Mouse (Mus musculus) testis, postnatal 14 days (tissue): ENCODE data around the gene Abcb10.
A peak's percentile ranks its signal among the peaks of the same experiment; 100 is the strongest.
"Not testable (repeated sequence)": the region's sequence is repeated elsewhere in the genome, so short reads cannot be mapped to it uniquely, and the experiment has no call there.

Experiments used
- DNase-seq: peaks from one replicate; pipeline ENCODE4 v3.0.0; 2021; ENCODE audit warnings: low spot score

Abcb10 gene

GRCm38 (mm10) chr8:123981674-123982073 is 1.2 kb downstream of the Abcb10 start:
- DNase-seq: peak; percentile 21

GRCm38 (mm10) chr8:123980239-123980638 is 2.7 kb downstream of the Abcb10 start:
- no peak for DNase-seq

DNA sequence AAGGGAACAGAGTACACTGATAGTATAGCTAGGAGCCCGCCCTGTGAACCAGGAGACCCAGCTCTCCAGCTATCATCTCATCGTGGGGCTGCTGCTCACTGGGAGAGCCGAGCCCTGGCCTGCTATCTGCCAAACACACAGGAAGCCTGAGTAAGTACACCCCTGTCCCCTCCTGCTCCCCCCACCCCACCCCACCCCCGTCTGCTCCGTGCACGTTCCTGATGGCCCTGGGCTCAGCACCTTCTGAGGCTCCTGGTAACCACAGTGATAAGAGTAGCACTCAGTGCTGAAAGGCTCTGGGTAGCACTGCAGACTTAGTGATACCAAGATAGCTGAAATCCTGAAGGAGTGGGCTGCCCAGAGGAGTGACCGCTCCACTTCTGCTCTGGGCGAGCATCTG is 4.0 kb downstream of the Abcb10 start:
- no peak for DNase-seq

GRCm38 (mm10) chr8:123978166-123978838 is 4.6 kb downstream of the Abcb10 start:
- no peak for DNase-seq

DNA sequence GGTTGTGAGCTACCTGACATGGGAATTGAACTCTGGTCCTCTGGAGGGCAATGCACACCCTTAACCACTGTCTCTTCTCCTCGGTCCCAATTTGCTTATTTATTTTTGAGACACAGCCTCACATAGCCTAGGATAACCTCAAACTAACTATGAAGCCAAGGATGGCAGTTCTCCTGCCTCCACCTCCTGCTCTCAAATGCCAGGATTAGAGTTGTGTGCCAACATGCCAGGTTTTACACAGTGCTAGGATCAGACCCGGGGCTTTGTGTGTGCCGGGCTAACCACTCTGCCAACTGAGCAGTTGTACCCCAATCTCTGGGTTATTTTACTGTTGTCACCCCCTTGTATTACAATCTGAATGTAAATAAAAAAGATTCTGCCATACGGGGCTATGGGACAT is 5.4 kb downstream of the Abcb10 start:
- no peak for DNase-seq

DNA sequence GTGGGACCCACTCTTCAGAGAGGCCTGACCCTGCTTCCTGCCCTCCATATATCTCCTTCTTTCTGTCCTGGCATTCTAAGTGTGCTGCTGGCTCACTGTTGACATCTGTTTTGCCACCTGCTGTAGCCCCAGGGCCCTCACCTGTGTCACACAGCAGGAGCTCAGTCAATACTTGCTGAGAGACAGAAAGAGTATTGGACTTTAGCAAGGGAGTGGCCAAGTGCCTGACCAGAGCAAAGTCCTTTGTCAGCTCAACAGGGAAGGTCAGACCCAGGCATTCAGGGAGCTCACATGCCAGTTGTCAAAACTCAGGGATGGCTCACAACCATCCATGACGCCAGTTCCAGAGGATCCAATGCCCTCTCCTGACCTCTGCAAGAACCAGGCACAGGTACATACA is 9.4 kb downstream of the Abcb10 start:
- no peak for DNase-seq

- no peak for DNase-seq
Measured at GRCm38 (mm10) chr8:123966896-123967295, 16.0 kb downstream of the Abcb10 start.

DNA sequence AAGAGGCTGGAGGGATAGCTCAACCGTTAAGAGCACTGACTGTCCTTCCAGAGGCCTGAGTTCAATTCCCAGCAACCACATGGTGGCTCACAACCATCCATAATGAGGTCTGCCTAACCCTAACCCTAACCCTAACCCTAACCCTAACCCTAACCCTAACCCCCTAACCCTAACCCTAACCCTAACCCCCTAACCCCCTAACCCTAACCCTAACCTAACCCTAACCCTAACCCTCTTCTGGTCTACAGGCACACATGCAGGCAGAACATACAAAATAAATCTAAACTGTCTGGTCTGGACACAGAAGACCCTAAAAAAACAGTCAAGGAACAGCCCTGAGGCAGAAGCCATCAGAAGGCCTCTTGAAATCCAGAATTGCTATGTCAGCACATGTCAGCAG is 21.6 kb downstream of the Abcb10 start:
- DNase-seq: no peak

- not testable (repeated sequence) for DNase-seq
Measured at GRCm38 (mm10) chr8:123960556-123960955, 22.4 kb downstream of the Abcb10 start.

DNA sequence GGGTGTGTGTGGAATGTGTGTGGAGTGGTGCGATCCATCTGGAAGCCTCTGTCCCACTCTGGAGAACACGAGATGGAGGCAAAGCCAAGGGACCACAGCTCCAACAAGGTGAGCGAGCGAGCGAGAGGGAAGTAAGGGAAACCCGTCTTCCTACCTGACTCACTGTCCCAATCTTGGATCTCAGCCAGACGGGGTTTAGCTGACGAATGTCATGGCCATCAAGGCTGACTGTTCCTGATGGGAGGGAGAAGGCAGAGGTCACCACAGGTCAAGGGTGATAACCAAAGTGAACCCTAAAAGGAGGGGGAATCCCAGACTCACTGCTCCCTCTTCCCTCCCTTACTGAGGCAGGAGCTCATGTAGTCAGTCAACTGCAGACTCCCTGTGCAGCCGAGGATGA is 22.9 kb downstream of the Abcb10 start:
- no peak for DNase-seq

DNA sequence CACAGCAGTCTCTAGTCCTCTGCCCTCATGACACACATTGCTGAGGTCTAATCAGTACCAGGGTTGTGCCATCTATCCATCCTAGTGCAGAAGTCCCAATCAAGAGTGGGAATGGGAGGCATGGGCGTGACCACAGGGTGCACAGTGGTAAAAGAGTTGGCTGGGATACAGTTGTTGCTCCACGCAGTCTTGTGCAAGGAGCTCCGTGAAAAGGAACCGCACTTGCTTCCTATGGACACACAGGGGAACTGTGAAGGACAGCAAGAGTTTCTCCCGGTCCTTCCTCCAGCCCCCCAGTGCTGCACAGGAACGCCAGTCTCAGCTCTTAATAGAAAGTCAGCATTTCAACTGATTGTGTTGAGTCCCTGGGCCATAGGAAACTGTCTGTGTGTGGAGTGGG is 23.4 kb downstream of the Abcb10 start:
- DNase-seq: no peak

- no peak for DNase-seq
Measured at GRCm38 (mm10) chr8:123958130-123958529, 24.8 kb downstream of the Abcb10 start.

DNA sequence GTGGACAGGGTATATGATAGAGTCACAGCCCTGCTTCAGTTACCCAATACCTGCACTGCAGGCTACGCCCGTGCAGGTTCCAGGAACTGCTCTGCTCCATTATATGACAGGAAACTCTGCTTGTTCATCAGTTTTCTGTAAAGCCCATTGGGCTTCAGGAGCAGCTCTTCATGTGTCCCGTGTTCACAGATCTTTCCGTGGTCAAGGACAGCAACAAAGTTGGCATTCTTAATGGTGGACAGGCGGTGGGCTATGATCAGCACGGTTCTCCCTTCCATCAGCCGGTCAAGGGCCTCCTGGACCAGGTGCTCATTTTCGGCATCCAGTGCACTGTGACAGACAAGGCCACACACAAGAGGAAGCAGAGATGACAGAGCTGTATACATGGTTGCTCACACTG is 28.7 kb downstream of the Abcb10 start:
- no peak for DNase-seq

GRCm38 (mm10) chr8:123953686-123954085 is 29.2 kb downstream of the Abcb10 start:
- DNase-seq: no peak

GRCm38 (mm10) chr8:123950077-123950802 is 32.7 kb downstream of the Abcb10 start:
- DNase-seq: peak; percentile 33

- no peak for DNase-seq
Measured at GRCm38 (mm10) chr8:123949686-123949986, 33.3 kb downstream of the Abcb10 start.

DNA sequence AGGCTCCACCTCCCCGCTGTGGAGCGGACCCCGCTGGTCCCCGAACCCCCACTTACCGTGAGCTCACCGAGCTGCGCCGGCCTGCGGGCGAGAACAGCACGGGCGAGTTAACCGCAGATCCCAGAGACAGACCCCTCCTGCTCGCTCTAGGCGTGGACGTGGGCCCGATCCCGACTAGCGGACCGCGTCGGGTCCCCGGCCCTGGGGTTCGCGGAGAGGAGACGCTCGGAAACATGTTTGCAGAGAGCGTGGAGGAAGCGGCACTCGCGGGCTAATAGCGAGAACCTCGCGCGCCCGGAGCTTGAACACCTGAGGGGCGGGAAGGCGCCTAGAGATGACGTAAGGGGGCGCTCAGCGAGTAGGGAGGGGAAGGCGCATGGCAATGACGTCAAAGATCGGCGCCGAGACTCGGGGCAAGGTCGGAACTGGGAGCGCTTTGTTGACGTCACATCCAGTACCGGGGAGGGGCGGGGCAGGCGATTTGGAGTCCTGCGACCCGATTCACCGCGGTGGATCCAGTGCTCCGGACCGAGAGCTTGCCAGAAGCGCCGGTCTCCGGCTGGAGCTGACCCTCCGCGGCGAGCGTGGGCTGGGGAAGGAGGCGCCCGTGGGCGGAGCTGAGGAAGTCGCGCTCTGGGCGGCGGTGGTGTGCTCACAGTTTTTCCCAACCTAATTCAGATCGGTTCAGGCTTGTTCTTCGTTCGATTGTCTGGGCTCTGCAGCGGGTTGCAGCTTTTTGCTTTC is 33.8 kb downstream of the Abcb10 start, which contains the start of gene Nup133:
Gene Nup133, minus strand, starts transcription at position 324 of the 744 bp plus-strand sequence.
- peak; percentile 99 for DNase-seq

GRCm38 (mm10) chr8:123929026-123929425 is 53.9 kb downstream of the Abcb10 start:
- DNase-seq: no peak

- DNase-seq: no peak
Measured at GRCm38 (mm10) chr8:123925671-123926070, 57.3 kb downstream of the Abcb10 start.

GRCm38 (mm10) chr8:123924719-123925118 is 58.2 kb downstream of the Abcb10 start:
- DNase-seq: peak; percentile 63

DNA sequence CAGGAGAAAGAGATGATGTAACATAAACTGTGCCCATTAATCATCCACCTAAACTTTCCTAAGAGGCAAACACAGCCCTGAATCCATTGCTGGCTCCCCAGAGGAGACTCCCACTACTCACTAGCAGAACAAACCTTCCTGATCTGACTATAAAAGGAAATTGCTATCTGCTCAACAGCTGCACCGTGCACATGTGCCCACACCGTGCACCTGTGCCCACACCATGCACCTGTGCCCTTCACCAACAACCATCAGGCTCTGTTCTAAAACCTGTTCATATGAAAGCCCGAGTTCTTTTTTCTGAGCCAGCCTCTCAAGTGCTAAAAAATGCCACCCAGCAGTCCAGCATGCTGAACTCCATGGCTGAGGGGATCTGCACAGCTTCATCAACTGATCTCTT is 68.3 kb downstream of the Abcb10 start:
- DNase-seq: no peak

- no peak for DNase-seq
Measured at GRCm38 (mm10) chr8:123912265-123912664, 70.7 kb downstream of the Abcb10 start.

DNA sequence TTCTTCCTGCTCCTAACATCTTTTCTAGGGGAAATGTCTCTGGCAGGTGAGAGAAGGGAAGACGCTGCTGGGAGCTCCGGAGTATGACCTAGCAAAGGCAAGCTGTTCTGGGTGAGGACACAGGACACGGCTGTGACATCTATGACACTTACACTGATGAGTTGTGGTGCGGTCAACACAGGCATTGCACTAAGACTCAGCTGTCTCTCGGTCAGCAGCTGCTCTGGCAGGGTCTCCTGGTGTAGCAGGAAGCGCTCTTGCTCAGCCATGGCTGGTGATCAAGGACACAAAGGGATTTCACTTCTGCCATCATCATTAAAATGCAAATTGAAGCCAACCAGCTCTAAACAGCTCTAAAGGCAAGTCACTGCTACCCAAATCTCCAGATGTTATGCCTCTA is 75.3 kb downstream of the Abcb10 start:
- DNase-seq: no peak
